Mouse (Mus musculus) kidney, embryonic 16.5 days (tissue): Measurements from ENCODE around the gene Mmp20. TPM values are rescaled to one million over a fixed set of nuclear protein-coding genes. Genes with fewer than 3 reads are reported as not detected.

ENCODE experiments used
- ATAC-seq: fragments of 200-750 bp; cut with Nextera tagmentation; 2 replicates; pipeline ENCODE4 v1.8.0; 2017; ENCODE audit warnings: moderate TSS enrichment; ENCODE audit not compliant: low FRiP score, low TSS enrichment
- H3K27ac ChIP-seq: fragments of 300-500 bp; sonication (generic); 2 replicates; pipeline ENCODE4 v1.5.1; 2014; ENCODE audit warnings: low read length
- H3K27me3 ChIP-seq: fragments of 300-500 bp; sonication (generic); 2 replicates; pipeline ENCODE4 v1.6.1; 2014; ENCODE audit warnings: low read length, control low read depth, mixed read lengths; ENCODE audit not compliant: insufficient read depth
- H3K36me3 ChIP-seq: fragments of 300-500 bp; sonication (generic); 2 replicates; pipeline ENCODE4 v1.6.1; 2014; ENCODE audit warnings: low read length, control low read depth, mixed read lengths; ENCODE audit not compliant: insufficient read depth
- H3K4me1 ChIP-seq: fragments of 300-500 bp; sonication (generic); 2 replicates; pipeline ENCODE4 v1.6.1; 2014; ENCODE audit warnings: low read length, control low read depth, mixed read lengths; ENCODE audit not compliant: insufficient read depth
- H3K4me2 ChIP-seq: fragments of 300-500 bp; sonication (generic); replicated peaks from 2 replicates; pipeline ENCODE4 v1.6.1; 2014; ENCODE audit warnings: low read depth, low read length
- H3K4me3 ChIP-seq: fragments of 300-500 bp; sonication (generic); 2 replicates; pipeline ENCODE4 v1.5.1; 2014; ENCODE audit warnings: mild to moderate bottlenecking, low read length
- H3K9ac ChIP-seq: fragments of 300-500 bp; sonication (generic); replicated peaks from 2 replicates; pipeline ENCODE4 v1.6.1; 2014; ENCODE audit warnings: low read length
- H3K9me3 ChIP-seq: fragments of 300-500 bp; sonication (generic); 2 replicates; pipeline ENCODE4 v1.6.1; 2016; ENCODE audit warnings: low read length, control low read depth
- WGBS: fragments of 180-500 bp; shearing (Covaris S2); extraction: QIAGEN DNeasy Blood & Tissue Kit; methylation state at CpG from one replicate; pipeline ENCODE4 v1.1.7; 2014; 5-methylcytosine and 5-hydroxymethylcytosine counted together
- polyA plus RNA-seq: library from polyadenylated mRNA; unstranded; fragments of >200 nt; fragmentation: Nextera tagmentation; extraction: Ambion mirVana; gene quantifications from 2 replicates; pipeline ENCODE4 v1.2.1, GENCODE M21; 2015

The Mmp20 gene
- polyA plus RNA-seq, 1 experiment from 2014 or later: not detected

- H3K36me3 ChIP-seq: no peaks in the 10 kb centered on the region
- no peak overlapping the region for H3K9ac ChIP-seq
- WGBS: 73% methylated on average over 2 of the region's 2 CpGs
- H3K27me3 ChIP-seq: no peaks in the 10 kb centered on the region
- no peak overlapping the region for H3K4me3 ChIP-seq
- H3K4me1 ChIP-seq: no peaks in the 10 kb centered on the region
- H3K27ac ChIP-seq: no peak overlapping the region
- no peaks in the 10 kb centered on the region for H3K9me3 ChIP-seq
- no peak overlapping the region for H3K4me2 ChIP-seq
- no peak for ATAC-seq
These were observed 58.0 kb downstream of the Mmp20 start for GRCm38 (mm10) chr9:7686024-7686423.

- H3K27me3 ChIP-seq: no peaks in the 10 kb centered on the region
- no peaks in the 10 kb centered on the region for H3K4me1 ChIP-seq
- H3K36me3 ChIP-seq: no peaks in the 10 kb centered on the region
- H3K27ac ChIP-seq: no peak overlapping the region
- ATAC-seq: no peak
- H3K4me3 ChIP-seq: no peak overlapping the region
- H3K9me3 ChIP-seq: no peaks in the 10 kb centered on the region
- H3K9ac ChIP-seq: no peak overlapping the region
- WGBS: 58% methylated on average over 6 of the region's 6 CpGs
- no peak overlapping the region for H3K4me2 ChIP-seq
These were observed 61.8 kb downstream of the Mmp20 start for GRCm38 (mm10) chr9:7689799-7690198.

- Histone ChIP-seq H3K4me3 (no peak within 1 kb of the TSS), H3K36me3 (no peaks in the 10 kb centered on the region), H3K27ac (no peak within 1 kb of the TSS), H3K9ac (no peak within 1 kb of the TSS), H3K9me3 (no peaks in the 10 kb centered on the region), H3K27me3 (no peaks in the 10 kb centered on the region), H3K4me1 (no peaks in the 10 kb centered on the region), H3K4me2 (no peak within 1 kb of the TSS)
- 28% methylated on average over 1 of the region's 1 CpGs for WGBS
- no peak for ATAC-seq
These were observed 63.8 kb downstream of the Mmp20 start, which contains the start of gene Mmp7 for GRCm38 (mm10) chr9:7691790-7692189. Mmp7 (plus strand) TSS chr9:7692090.

GRCm38 (mm10) chr9:7693961-7694360 is 65.9 kb downstream of the Mmp20 start:
- no peaks in the 10 kb centered on the region for H3K4me1 ChIP-seq
- 80% methylated on average over 3 of the region's 3 CpGs for WGBS
- ATAC-seq: no peak

GRCm38 (mm10) chr9:7695646-7696045 is 67.6 kb downstream of the Mmp20 start:
- Histone ChIP-seq H3K9me3 (peaks cover 4% of the 10 kb centered on the region; the same call in 1 of the 2 replicates), H3K9ac (no peak overlapping the region), H3K4me2 (no peak overlapping the region), H3K27ac (no peak overlapping the region), H3K4me3 (no peak overlapping the region), H3K4me1 (no peaks in the 10 kb centered on the region), H3K36me3 (no peaks in the 10 kb centered on the region), H3K27me3 (no peaks in the 10 kb centered on the region)
- 90% methylated on average over 3 of the region's 3 CpGs for WGBS
- ATAC-seq: no peak

More at GRCm38 (mm10) chr9:7693961-7694360, 65.9 kb downstream of the Mmp20 start:
- peaks cover 4% of the 10 kb centered on the region; the same call in 1 of the 2 replicates for H3K9me3 ChIP-seq
- no peak overlapping the region for H3K27ac ChIP-seq
- H3K36me3 ChIP-seq: no peaks in the 10 kb centered on the region
- H3K9ac ChIP-seq: no peak overlapping the region
- no peak overlapping the region for H3K4me3 ChIP-seq
- no peak overlapping the region for H3K4me2 ChIP-seq
- no peaks in the 10 kb centered on the region for H3K27me3 ChIP-seq

GRCm38 (mm10) chr9:7708698-7709097 is 80.7 kb downstream of the Mmp20 start:
- Histone ChIP-seq H3K4me1 (no peaks in the 10 kb centered on the region), H3K9ac (no peak overlapping the region), H3K27ac (no peak overlapping the region), H3K4me3 (no peak overlapping the region), H3K36me3 (no peaks in the 10 kb centered on the region), H3K9me3 (no peaks in the 10 kb centered on the region), H3K27me3 (no peaks in the 10 kb centered on the region), H3K4me2 (no peak overlapping the region)
- no peak for ATAC-seq
- 62% methylated on average over 6 of the region's 6 CpGs for whole genome bisulfite sequencing

GRCm38 (mm10) chr9:7711196-7711595 is 83.2 kb downstream of the Mmp20 start:
- Histone ChIP-seq H3K27me3 (no peaks in the 10 kb centered on the region), H3K9me3 (no peaks in the 10 kb centered on the region), H3K4me3 (no peak overlapping the region), H3K27ac (no peak overlapping the region), H3K9ac (no peak overlapping the region), H3K36me3 (no peaks in the 10 kb centered on the region), H3K4me2 (no peak overlapping the region), H3K4me1 (no peaks in the 10 kb centered on the region)
- no peak for ATAC-seq
- WGBS: 78% methylated on average over 4 of the region's 4 CpGs

GRCm38 (mm10) chr9:7714062-7714907 is 86.3 kb downstream of the Mmp20 start:
- no peak overlapping the region for H3K27ac ChIP-seq
- no peaks in the 10 kb centered on the region for H3K4me1 ChIP-seq
- H3K4me3 ChIP-seq: no peak overlapping the region
- no peaks in the 10 kb centered on the region for H3K36me3 ChIP-seq
- peak; percentile 51; the same call in 1 of the 2 replicates for ATAC-seq
- WGBS: 42% methylated on average over 4 of the region's 4 CpGs
- H3K9ac ChIP-seq: no peak overlapping the region
- H3K4me2 ChIP-seq: no peak overlapping the region
- H3K27me3 ChIP-seq: no peaks in the 10 kb centered on the region
- H3K9me3 ChIP-seq: no peaks in the 10 kb centered on the region

- no peaks in the 10 kb centered on the region for H3K36me3 ChIP-seq
- H3K4me2 ChIP-seq: no peak overlapping the region
- no peaks in the 10 kb centered on the region for H3K27me3 ChIP-seq
- WGBS: 79% methylated on average over 2 of the region's 2 CpGs
- no peak overlapping the region for H3K27ac ChIP-seq
- no peak overlapping the region for H3K9ac ChIP-seq
- peak; percentile 51; the same call in 1 of the 2 replicates for ATAC-seq
- H3K4me1 ChIP-seq: no peaks in the 10 kb centered on the region
- no peaks in the 10 kb centered on the region for H3K9me3 ChIP-seq
- H3K4me3 ChIP-seq: no peak overlapping the region
These were observed 86.8 kb downstream of the Mmp20 start for GRCm38 (mm10) chr9:7714908-7715175.

- no peak overlapping the region for H3K27ac ChIP-seq
- WGBS: 83% methylated on average over 1 of the region's 1 CpGs
- no peak for ATAC-seq
These were observed 93.5 kb downstream of the Mmp20 start for GRCm38 (mm10) chr9:7721543-7721942.

More at GRCm38 (mm10) chr9:7721543-7721942, 93.5 kb downstream of the Mmp20 start:
- Histone ChIP-seq H3K4me1 (no peaks in the 10 kb centered on the region), H3K4me2 (no peak overlapping the region), H3K9ac (no peak overlapping the region), H3K36me3 (no peaks in the 10 kb centered on the region), H3K4me3 (no peak overlapping the region), H3K9me3 (no peaks in the 10 kb centered on the region), H3K27me3 (no peaks in the 10 kb centered on the region)
